Mouse (Mus musculus): ENCODE results near the gene Rbm44.

DNA sequence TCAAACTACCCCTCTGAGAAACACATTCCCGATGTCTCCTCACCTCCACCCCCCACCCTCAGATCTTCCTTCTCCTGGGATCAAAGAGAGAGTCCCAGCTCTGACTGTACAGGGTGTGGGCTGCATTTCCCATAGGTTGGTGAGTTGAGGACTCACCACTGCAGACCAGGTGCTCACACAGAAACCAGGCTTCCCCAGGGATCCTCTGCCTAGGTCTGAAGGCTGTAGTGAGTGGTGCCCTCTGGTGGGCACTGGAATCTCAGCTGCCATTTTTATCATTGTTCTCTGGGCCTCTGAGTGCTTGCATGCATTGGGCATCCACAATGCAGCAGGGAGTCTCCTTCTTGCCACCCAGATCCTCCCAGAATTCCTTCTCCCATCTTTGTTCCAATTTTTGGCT is 66.2 kb downstream of the Rbm44 start:
- TF ChIP-seq POLR2A (IDR thresholded peaks at IDR 0.05; ENCODE audit: borderline replicate concordance, extremely low read depth, insufficient read depth, insufficient read length, poor library complexity, severe bottlenecking) = no peak
- TF ChIP-seq CTCF (IDR thresholded peaks at IDR 0.05; ENCODE audit: borderline replicate concordance, extremely low read depth, insufficient read depth, insufficient read length) = peak; percentile 83
